Mouse (Mus musculus) limb, embryonic 11.5 days (tissue): ENCODE measurements around the gene Vps51. TPM values are rescaled to one million over a fixed set of nuclear protein-coding genes. Genes with fewer than 3 reads are reported as not detected.
A peak's percentile ranks its signal among the peaks of the same experiment; 100 is the strongest.

Source experiments
- ATAC-seq: fragments of 200-750 bp; cut with Nextera tagmentation; 2 replicates; pipeline ENCODE4 v1.8.0; 2017; ENCODE audit warnings: low read depth; ENCODE audit not compliant: insufficient number of reproducible peaks, low FRiP score, low TSS enrichment
- DNase-seq: peaks from one replicate; pipeline ENCODE4 v3.0.0-alpha.2; 2015; ENCODE audit warnings: low spot score
- H3K27ac ChIP-seq: fragments of 300-500 bp; sonication (generic); replicated peaks from 2 replicates; pipeline ENCODE4 v1.5.1; 2014; ENCODE audit warnings: low read depth, mild to moderate bottlenecking, low read length
- H3K27me3 ChIP-seq: fragments of 300-500 bp; sonication (generic); 2 replicates; pipeline ENCODE4 v1.6.1; 2014; ENCODE audit warnings: mild to moderate bottlenecking, low read length, mixed read lengths; ENCODE audit not compliant: control insufficient read depth, insufficient read depth
- H3K36me3 ChIP-seq: fragments of 300-500 bp; sonication (generic); 2 replicates; pipeline ENCODE4 v1.6.1; 2014; ENCODE audit warnings: mild to moderate bottlenecking, low read length, moderate library complexity, mixed read lengths; ENCODE audit not compliant: control insufficient read depth, insufficient read depth
- H3K4me1 ChIP-seq: fragments of 300-500 bp; sonication (generic); 2 replicates; pipeline ENCODE4 v1.6.1; 2014; ENCODE audit warnings: low read length, mixed read lengths; ENCODE audit not compliant: control insufficient read depth, insufficient read depth
- H3K4me2 ChIP-seq: fragments of 300-500 bp; sonication (generic); 2 replicates; pipeline ENCODE4 v1.6.1; 2014; ENCODE audit warnings: low read depth, mild to moderate bottlenecking, moderate library complexity; ENCODE audit not compliant: severe bottlenecking
- H3K4me3 ChIP-seq: fragments of 300-500 bp; sonication (generic); 2 replicates; pipeline ENCODE4 v1.5.1; 2014; ENCODE audit warnings: low read depth, low read length
- H3K9ac ChIP-seq: fragments of 300-500 bp; sonication (generic); 2 replicates; pipeline ENCODE4 v1.6.1; 2014; ENCODE audit warnings: mild to moderate bottlenecking, low read length
- H3K9me3 ChIP-seq: fragments of 300-500 bp; sonication (generic); 2 replicates; pipeline ENCODE4 v1.6.1; 2016; ENCODE audit warnings: low read length; ENCODE audit not compliant: control insufficient read depth
- WGBS: fragments of 180-500 bp; shearing (Covaris S2); extraction: QIAGEN DNeasy Blood & Tissue Kit; methylation state at CpG from one replicate; pipeline ENCODE4 v1.1.7; 2014; 5-methylcytosine and 5-hydroxymethylcytosine counted together
- polyA plus RNA-seq: library from polyadenylated mRNA; unstranded; fragments of >200 nt; fragmentation: Nextera tagmentation; extraction: Ambion mirVana; gene quantifications from 2 replicates; pipeline ENCODE4 v1.2.1, GENCODE M21; 2014

Gene Vps51
- polyA plus RNA-seq, 1 experiment from 2014 or later = 52.1 TPM

GRCm38 (mm10) chr19:6088841-6089240 is 11.8 kb upstream of the Vps51 start:
- H3K27ac ChIP-seq = no peak overlapping the region
- H3K9me3 ChIP-seq = no peaks in the 10 kb centered on the region
- H3K4me1 ChIP-seq = peaks cover 4% of the 10 kb centered on the region
- H3K4me3 ChIP-seq = no peak overlapping the region
- ATAC-seq (no peak), DNase-seq (no peak)
- H3K36me3 ChIP-seq = peaks cover 22% of the 10 kb centered on the region
- 94% methylated on average over 13 of the region's 13 CpGs for whole genome bisulfite sequencing
- no peak overlapping the region for H3K4me2 ChIP-seq
- no peak overlapping the region for H3K9ac ChIP-seq
- H3K27me3 ChIP-seq = no peaks in the 10 kb centered on the region

GRCm38 (mm10) chr19:6085417-6085879 is 8.4 kb upstream of the Vps51 start:
- DNase-seq = peak; percentile 81
- WGBS = under 1% methylated on average over 17 of the region's 17 CpGs
- H3K4me2 ChIP-seq = peak overlapping the region; percentile 95
- peak; percentile 76 for ATAC-seq
- peaks cover 7% of the 10 kb centered on the region for H3K4me1 ChIP-seq
- H3K9me3 ChIP-seq = no peaks in the 10 kb centered on the region
- peak overlapping the region; percentile 81 for H3K4me3 ChIP-seq
- peaks cover 15% of the 10 kb centered on the region for H3K36me3 ChIP-seq
- H3K27me3 ChIP-seq = no peaks in the 10 kb centered on the region
- H3K9ac ChIP-seq = peak overlapping the region; percentile 76
- H3K27ac ChIP-seq = no peak overlapping the region

- Histone ChIP-seq H3K4me3 (peak within 1 kb of the TSS; percentile 81), H3K27me3 (no peaks in the 10 kb centered on the region), H3K4me1 (peaks cover 7% of the 10 kb centered on the region), H3K9ac (peak within 1 kb of the TSS; percentile 76), H3K36me3 (peaks cover 9% of the 10 kb centered on the region), H3K4me2 (peak within 1 kb of the TSS; percentile 95), H3K27ac (0 out of 2 replicates have a peak within 1 kb of the TSS, but pooled peaks have one; percentile 18), H3K9me3 (no peaks in the 10 kb centered on the region)
- peak; percentile 98 for DNase-seq
- peak; percentile 69 for ATAC-seq
- WGBS = under 1% methylated on average over 58 of the region's 58 CpGs
Observed at GRCm38 (mm10) chr19:6084478-6085248, 7.6 kb upstream of the Vps51 start, which contains the start of the genes Zfpl1 and Cdca5. Gene Zfpl1, minus strand, starts transcription at chr19:6084956. Gene Cdca5, plus strand, starts transcription at chr19:6084983.

- Histone ChIP-seq H3K27me3 (no peaks in the 10 kb centered on the region), H3K9ac (no peak within 1 kb of the TSS), H3K36me3 (peaks cover 5% of the 10 kb centered on the region), H3K4me2 (no peak within 1 kb of the TSS), H3K27ac (no peak within 1 kb of the TSS), H3K9me3 (no peaks in the 10 kb centered on the region), H3K4me3 (no peak within 1 kb of the TSS), H3K4me1 (peaks cover 7% of the 10 kb centered on the region)
- DNase-seq (no peak), ATAC-seq (no peak)
- WGBS = 87% methylated on average over 9 of the region's 9 CpGs
Observed at GRCm38 (mm10) chr19:6082156-6082555, 5.1 kb upstream of the Vps51 start, which contains the start of gene Gm28374. Gene Gm28374, minus strand, starts transcription at chr19:6082256.

GRCm38 (mm10) chr19:6079983-6080480 is 3.0 kb upstream of the Vps51 start, which contains the start of gene Tmem262:
Gene Tmem262, plus strand, starts transcription at chr19:6080033.
- H3K9ac ChIP-seq = no peak within 1 kb of the TSS
- H3K27me3 ChIP-seq = no peaks in the 10 kb centered on the region
- no peak for ATAC-seq
- no peak for DNase-seq
- H3K4me3 ChIP-seq = no peak within 1 kb of the TSS
- no peak within 1 kb of the TSS for H3K27ac ChIP-seq
- WGBS = 92% methylated on average over 12 of the region's 12 CpGs
- no peaks in the 10 kb centered on the region for H3K9me3 ChIP-seq
- peaks cover 5% of the 10 kb centered on the region for H3K4me1 ChIP-seq
- H3K4me2 ChIP-seq = no peak within 1 kb of the TSS
- peaks cover 5% of the 10 kb centered on the region for H3K36me3 ChIP-seq

GRCm38 (mm10) chr19:6073889-6074288 is 3.1 kb downstream of the Vps51 start:
- Histone ChIP-seq H3K9me3 (no peaks in the 10 kb centered on the region), H3K4me3 (no peak overlapping the region), H3K4me1 (no peaks in the 10 kb centered on the region), H3K27me3 (no peaks in the 10 kb centered on the region), H3K36me3 (peaks cover 15% of the 10 kb centered on the region; the same call in 1 of the 2 replicates), H3K4me2 (no peak overlapping the region), H3K9ac (no peak overlapping the region), H3K27ac (no peak overlapping the region)
- ATAC-seq = no peak
- no peak for DNase-seq
- 91% methylated on average over 5 of the region's 5 CpGs for WGBS

GRCm38 (mm10) chr19:6071261-6071660 is 5.8 kb downstream of the Vps51 start:
- WGBS = 94% methylated on average over 19 of the region's 19 CpGs
- no peak overlapping the region for H3K4me2 ChIP-seq
- H3K27me3 ChIP-seq = no peaks in the 10 kb centered on the region
- ATAC-seq = no peak
- no peaks in the 10 kb centered on the region for H3K9me3 ChIP-seq
- no peak overlapping the region for H3K9ac ChIP-seq
- DNase-seq = no peak
- no peak overlapping the region for H3K27ac ChIP-seq
- peaks cover 16% of the 10 kb centered on the region; the same call in 1 of the 2 replicates for H3K36me3 ChIP-seq
- 0 out of 2 replicates have a peak overlapping the region, but pooled peaks have one; percentile 1 for H3K4me3 ChIP-seq
- H3K4me1 ChIP-seq = peaks cover 14% of the 10 kb centered on the region; the same call in 1 of the 2 replicates

- Histone ChIP-seq H3K9ac (no peak overlapping the region), H3K27me3 (no peaks in the 10 kb centered on the region), H3K27ac (no peak overlapping the region), H3K4me2 (no peak overlapping the region), H3K4me1 (peaks cover 14% of the 10 kb centered on the region; the same call in 1 of the 2 replicates), H3K4me3 (no peak overlapping the region), H3K36me3 (peaks cover 16% of the 10 kb centered on the region; the same call in 1 of the 2 replicates), H3K9me3 (no peaks in the 10 kb centered on the region)
- WGBS = 89% methylated on average over 31 of the region's 31 CpGs
- ATAC-seq (no peak), DNase-seq (no peak)
Observed at GRCm38 (mm10) chr19:6070571-6071250, 6.3 kb downstream of the Vps51 start.
